Mouse (Mus musculus): Measurements from ENCODE around the gene Eya2.

Gene Eya2

GRCm38 (mm10) chr2:165818985-165819948 lies 224.4 kb downstream of the Eya2 start:
- peak in 1 of 2 experiments; percentile 50 for DNase-seq (ENCODE audit: low spot score in 2 of 2)

GRCm38 (mm10) chr2:165820073-165820472 lies 225.2 kb downstream of the Eya2 start:
- DNase-seq (ENCODE audit: low spot score in 2 of 2) = no peak

- no peak for DNase-seq (ENCODE audit: low spot score in 2 of 2)
Observed at GRCm38 (mm10) chr2:165820504-165821095, 225.8 kb downstream of the Eya2 start.

Data from spleen, postnatal 14 days (tissue).